Mouse (Mus musculus): ENCODE results near the gene Secisbp2l.

Gene Secisbp2l

DNA sequence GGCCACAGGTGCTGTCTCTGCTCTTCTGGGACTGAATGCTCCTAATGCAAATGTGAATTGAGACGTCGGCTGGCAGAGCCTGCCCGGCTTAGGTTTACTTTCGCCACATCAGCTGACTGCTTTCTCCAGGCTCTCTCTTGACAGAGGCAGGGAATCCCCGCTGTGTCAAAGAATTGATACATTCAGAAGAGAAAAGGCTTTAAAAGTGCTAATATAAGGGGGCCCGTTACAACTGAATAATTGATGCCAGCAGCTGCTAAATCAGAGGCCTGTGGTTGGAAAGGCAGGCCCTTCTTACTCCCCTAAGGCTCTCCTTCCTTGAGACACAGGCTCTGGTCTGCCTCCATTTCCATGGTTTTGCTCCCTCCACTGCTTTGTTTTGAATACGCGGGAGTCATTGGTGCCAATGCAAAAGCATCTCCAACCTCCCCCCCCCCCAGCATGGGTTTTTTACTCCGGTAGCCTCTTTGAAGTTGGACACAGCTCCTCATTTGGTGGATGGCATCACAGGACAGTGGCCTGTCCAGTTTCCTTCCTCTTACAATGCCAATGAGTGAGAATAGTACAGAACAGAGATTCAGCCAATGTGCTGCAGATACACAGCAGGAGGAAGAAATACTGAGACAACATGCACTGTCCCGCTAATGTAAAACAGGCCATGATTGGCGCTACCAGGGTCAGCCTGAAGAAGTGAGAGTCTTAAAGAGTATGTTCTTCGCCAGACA is 77.6 kb downstream of the Secisbp2l start:
- DNase-seq (ENCODE audit: low spot score) = no peak

DNA sequence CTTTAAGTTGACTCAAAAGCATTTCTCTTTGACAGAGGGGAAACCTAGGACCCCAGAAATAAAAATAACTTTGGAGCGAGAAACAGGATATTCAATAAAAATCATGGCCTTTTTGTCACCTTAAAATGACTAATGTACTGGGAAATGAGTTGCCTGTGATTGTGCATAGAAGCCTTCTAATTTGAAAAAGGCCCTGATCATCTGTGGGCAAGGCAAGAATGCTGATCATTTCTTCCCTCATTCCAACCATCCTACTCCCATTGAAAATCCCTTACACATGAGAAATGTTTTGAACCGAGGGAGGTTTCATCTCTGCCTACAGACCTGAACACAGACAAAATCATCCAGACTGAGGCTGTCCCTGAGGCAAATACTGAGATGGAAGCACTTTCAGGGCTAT is 79.8 kb downstream of the Secisbp2l start:
- no peak for DNase-seq (ENCODE audit: low spot score)

DNA sequence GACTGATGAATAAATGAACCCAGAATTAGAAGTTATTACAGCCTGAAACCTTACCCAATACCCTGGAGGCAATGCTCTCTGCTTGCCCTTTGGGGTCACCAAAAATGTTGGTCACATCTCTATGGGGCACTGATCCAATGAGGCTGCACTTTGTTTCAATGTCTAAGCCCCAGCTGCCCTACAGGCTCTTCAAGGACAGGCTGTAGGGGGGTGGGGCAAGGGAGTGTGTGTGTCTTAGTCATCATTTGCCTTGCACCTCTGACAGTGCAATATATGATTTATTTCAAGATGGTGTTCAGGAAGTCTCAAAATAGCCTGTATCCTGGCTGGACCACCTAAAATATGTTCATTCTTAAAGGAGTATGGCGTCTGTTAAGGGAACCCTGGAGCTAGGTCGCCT is 81.1 kb downstream of the Secisbp2l start:
- DNase-seq (ENCODE audit: low spot score) = no peak

DNA sequence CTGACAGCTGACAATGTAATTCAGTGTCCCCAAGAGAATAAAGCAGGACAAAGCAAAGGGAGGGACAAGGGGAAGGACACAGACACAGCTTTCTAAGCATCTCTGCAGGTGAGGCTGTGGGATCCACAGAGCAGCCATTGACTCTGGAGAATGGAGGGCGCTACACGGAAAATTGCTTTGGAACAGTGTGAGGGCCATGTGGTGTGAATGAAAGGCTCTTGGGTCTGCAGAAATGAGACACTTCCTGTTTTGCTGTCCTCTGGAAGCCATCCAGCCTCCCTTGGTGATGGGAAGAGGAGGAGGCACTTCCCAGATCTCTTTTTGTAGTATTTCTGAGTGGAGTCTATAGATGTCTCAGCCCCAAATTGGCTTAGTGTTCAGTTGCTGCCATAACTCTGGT is 86.5 kb downstream of the Secisbp2l start:
- DNase-seq (ENCODE audit: low spot score) = peak; percentile 24

DNA sequence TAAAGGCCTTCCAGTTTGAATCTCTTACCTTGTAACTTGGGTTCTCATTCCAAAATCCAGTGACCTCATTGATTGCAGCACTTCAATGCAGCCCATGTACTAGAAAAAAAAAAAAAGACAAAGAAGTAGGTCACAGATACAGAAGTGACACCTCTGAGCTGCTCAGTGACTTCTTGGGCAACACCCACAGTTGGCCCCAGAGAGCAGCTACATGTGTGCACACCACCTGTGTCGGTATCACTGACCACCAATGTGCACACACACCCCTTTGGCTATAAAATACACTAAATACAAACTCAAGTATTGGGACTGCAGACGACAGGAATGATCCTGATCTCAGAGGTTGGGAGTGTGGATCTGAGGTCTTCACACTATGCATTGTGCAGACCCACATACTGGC is 87.9 kb downstream of the Secisbp2l start:
- no peak for DNase-seq (ENCODE audit: low spot score)

DNA sequence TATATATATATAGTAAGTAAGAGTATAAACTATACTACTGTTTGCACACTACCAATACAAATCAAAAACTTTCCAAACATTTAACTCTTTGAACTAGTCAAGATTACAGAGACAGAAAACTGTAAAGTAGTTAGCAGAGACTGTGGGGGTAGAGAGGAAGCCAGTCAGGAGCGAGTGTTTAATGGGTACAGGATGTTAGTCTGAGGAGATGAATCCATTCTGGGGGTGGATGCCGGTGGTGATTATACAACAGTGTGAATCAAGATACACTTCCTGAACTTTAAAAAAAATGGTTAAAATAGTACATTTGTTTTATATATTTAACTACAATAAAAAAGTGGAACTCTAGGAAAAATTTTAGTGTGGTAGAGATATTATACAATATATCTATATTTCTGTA is 90.7 kb downstream of the Secisbp2l start:
- DNase-seq (ENCODE audit: low spot score) = no peak
